Mouse (Mus musculus) embryonic fibroblast, embryonic 13.5 days (primary cell): ENCODE data around the gene Dnah2. TPM values are rescaled to one million over a fixed set of nuclear protein-coding genes. Genes with fewer than 3 reads are reported as not detected.

Source experiments
- H3K27ac ChIP-seq: 2 replicates; pipeline ENCODE4 v1.5.1; 2012; ENCODE audit warnings: low read length, control low read depth, inconsistent platforms; ENCODE audit not compliant: insufficient read depth
- H3K4me1 ChIP-seq: 2 replicates; pipeline ENCODE4 v1.6.1; 2011; ENCODE audit warnings: low read length; ENCODE audit not compliant: control insufficient read depth, insufficient read depth
- H3K4me3 ChIP-seq: 2 replicates; pipeline ENCODE4 v1.5.1; 2011; ENCODE audit warnings: mild to moderate bottlenecking, control low read depth, low read length; ENCODE audit not compliant: insufficient read depth
- CTCF ChIP-seq: IDR thresholded peaks from 2 replicates; pipeline ENCODE4 v1.5.1; 2011; ENCODE audit warnings: mild to moderate bottlenecking, control low read depth, low read length, moderate library complexity, borderline replicate concordance; ENCODE audit not compliant: insufficient read depth
- POLR2A ChIP-seq: IDR thresholded peaks from 2 replicates; pipeline ENCODE4 v1.6.1; 2011; ENCODE audit warnings: low read depth, mild to moderate bottlenecking, control low read depth, low read length, moderate library complexity
- polyA plus RNA-seq: library from polyadenylated mRNA; stranded (reverse); fragments of >200 nt; gene quantifications from 2 replicates; pipeline ENCODE4 v1.2.4, GENCODE M21; 2011; ENCODE audit warnings: low read depth; ENCODE audit not compliant: missing spikeins, insufficient read length

Dnah2 gene
- polyA plus RNA-seq, 1 experiment = 0.21 TPM

DNA sequence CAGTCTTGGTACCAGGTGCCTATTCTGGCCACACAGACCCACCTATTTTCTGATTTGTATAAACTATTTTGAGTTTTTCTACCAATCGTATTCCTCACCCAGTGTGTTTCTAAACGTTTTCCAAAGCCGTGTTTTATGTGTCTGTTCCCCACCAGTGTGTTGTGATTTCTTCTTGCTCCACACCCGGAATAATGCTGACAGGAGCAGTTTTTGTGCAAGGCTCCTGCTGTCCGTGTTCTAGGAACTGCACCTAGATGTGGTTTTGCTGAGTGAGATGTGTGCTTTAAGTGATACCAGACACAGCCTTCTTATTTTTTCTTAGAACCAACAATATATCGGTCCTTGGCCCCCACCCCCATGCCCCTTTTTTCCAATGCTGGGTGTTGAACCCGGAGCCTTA is 35.1 kb upstream of the Dnah2 start:
- TF ChIP-seq POLR2A (no peak), CTCF (no peak)
- H3K27ac ChIP-seq = no peak overlapping the region
- H3K4me3 ChIP-seq = no peak overlapping the region
- peaks cover 10% of the 10 kb centered on the region for H3K4me1 ChIP-seq

DNA sequence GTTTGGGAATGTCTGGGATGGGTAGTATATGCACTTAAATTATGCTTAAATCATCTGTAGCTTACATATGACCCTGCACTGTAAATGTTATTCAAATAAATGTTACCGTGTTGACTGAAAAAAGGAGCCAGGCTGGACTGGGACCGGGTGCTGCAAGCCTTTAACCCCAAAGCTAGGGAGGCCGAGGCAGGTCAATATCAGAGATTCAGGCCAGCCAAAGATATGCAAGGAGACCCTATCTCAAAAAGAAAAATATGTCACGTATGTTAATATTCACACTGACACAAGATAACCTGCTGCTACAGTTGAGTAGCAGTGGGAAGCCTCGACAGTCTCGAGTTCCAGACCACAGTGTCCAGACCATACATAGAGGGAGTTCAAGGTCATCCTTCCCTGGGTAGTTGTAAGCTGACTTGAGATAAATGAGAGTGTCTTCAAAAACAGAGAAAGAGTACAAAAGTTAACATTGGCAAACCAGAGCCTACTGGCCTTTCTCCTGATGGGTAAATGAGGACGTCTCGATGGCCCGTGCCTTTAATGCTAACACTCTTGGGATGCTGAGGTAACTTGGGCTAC is 33.4 kb upstream of the Dnah2 start:
- H3K27ac ChIP-seq = no peak overlapping the region
- peak overlapping the region; percentile 42 for H3K4me3 ChIP-seq
- no peak for TF ChIP-seq CTCF
- no peak for TF ChIP-seq POLR2A
- peaks cover 15% of the 10 kb centered on the region for H3K4me1 ChIP-seq

GRCm38 (mm10) chr11:69581814-69582213 is 32.9 kb upstream of the Dnah2 start:
- peaks cover 18% of the 10 kb centered on the region for H3K4me1 ChIP-seq
- TF ChIP-seq POLR2A (no peak), CTCF (no peak)
- H3K4me3 ChIP-seq = peak overlapping the region; percentile 90
- peak overlapping the region; percentile 75 for H3K27ac ChIP-seq

- Histone ChIP-seq H3K27ac (peak overlapping the region; percentile 93), H3K4me3 (peak overlapping the region; percentile 90), H3K4me1 (peaks cover 18% of the 10 kb centered on the region)
- TF ChIP-seq POLR2A (peak; percentile 60), CTCF (no peak)
These were observed 32.3 kb upstream of the Dnah2 start for GRCm38 (mm10) chr11:69581147-69581688.

DNA sequence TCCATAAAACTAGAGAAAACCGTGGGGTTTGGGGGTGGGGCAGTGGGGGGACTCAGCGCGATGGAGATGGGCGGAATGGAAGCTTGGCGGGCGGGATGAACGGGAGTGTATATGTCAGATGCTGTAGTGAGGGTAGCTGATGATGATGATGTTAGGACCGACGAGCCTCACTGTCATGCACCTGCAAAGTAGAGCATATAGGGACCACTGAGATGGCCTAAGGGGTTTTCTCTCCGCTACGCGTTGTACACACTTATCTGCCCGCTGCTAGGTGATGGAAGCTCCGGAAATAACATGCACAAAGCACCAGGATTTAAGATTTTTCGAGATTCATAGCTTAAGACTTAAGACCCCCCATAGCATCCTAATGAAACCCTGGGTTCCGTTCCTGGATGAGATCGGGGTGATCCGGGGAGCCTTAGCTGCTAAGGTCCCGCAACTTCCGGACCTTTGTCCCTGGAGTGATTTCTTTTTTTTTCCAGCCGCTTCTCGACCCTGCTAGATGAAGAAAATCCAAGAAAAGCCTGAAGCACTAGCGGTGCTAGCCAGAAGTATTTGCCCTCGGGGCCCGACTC is 31.7 kb upstream of the Dnah2 start:
- Histone ChIP-seq H3K27ac (peak overlapping the region; percentile 93), H3K4me3 (peak overlapping the region; percentile 90), H3K4me1 (peaks cover 18% of the 10 kb centered on the region)
- TF ChIP-seq CTCF (no peak), POLR2A (peak; percentile 23)

DNA sequence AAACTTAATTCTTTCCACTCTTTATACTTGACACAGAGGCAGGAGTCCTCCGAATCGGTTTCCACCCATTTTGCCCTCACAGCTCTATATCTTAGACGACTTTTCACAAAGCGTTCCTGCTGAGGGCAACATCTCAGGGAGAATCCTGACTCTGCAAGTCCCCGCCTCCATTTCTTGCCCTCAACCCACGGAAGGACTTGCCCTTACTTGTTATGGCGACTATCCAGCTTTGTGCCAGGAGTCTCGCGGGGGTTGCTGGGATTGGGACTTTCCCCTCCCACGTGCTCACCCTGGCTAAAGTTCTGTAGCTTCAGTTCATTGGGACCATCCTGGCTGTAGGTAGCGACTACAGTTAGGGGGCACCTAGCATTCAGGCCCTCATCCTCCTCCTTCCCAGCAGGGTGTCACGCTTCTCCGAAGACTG is 31.2 kb upstream of the Dnah2 start, which contains the start of the genes Wrap53 and Trp53:
Gene Wrap53 (minus strand): TSS at position 165 of the 424 bp plus-strand sequence.
Gene Trp53 (plus strand): TSS at position 269 of the 424 bp plus-strand sequence.
- TF ChIP-seq CTCF (no peak), POLR2A (peak; percentile 92)
- peaks cover 18% of the 10 kb centered on the region for H3K4me1 ChIP-seq
- H3K27ac ChIP-seq = peak within 1 kb of the TSS; percentile 93
- H3K4me3 ChIP-seq = peak within 1 kb of the TSS; percentile 90

DNA sequence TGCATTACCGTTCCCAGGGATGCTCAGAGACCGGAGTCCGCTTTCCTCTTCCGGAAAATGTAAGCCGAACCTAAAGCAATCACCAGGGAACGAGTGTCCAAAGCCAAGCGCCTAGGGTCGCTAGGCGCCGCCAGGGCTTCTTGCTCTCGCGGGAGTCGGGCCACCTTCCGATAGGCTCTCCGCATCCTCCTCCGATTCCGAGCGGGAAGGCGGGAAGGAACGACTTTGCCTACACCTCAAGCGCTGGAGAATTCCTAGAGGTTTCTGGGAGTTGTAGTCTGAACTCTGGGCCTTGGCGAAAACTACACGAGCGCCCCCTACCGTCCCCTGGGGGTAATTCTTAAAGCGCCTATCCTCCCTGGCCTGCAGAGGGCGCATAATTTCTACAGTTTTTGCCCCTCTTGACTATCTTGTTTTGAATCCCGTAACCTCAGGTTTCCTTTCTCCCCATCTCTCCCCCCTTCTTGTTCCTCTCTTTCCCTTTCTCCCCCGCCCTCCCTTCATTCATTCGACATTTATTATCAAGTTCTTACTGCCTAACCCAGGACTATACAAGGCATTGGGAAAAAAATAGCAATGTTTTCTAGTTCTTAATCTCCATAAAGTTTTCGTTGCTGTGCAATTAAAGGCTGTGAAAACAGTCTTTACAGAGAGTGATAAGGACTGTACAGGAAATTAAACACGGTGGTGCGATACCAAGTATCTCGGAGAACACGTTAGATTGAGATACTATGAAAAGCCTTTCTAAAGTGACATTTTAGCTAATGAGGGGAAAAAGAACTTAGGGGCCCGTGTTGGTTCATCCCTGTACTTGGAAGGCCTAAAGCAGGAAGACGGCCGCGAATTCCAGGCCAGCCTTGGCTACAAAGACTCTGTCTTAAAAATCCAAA is 30.5 kb upstream of the Dnah2 start:
- Histone ChIP-seq H3K27ac (peak overlapping the region; percentile 88), H3K4me3 (peak overlapping the region; percentile 81), H3K4me1 (peaks cover 18% of the 10 kb centered on the region)
- TF ChIP-seq POLR2A (peak; percentile 73), CTCF (peak; percentile 68)

GRCm38 (mm10) chr11:69578301-69578700 is 29.4 kb upstream of the Dnah2 start:
- no peak overlapping the region for H3K27ac ChIP-seq

DNA sequence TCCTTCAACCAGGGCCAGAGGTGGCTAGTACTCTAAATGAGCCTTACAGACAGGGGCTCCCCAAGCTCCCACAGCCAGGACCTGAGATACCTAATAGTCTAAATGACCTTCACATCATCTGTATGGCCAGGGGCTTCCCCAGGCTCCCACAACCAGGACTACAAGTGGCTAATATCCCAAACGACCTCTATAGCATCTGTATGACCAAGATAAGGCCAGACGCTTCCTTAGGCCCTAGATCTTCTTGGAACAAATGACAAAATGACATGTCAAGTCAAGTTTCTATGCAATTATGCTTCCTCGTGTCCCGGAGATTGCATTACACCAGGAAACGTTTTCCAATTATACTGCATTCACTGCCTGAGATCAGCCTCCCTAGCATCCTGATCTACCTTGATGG is 27.4 kb upstream of the Dnah2 start:
- H3K4me1 ChIP-seq = peaks cover 8% of the 10 kb centered on the region; the same call in 1 of the 2 replicates
- H3K4me3 ChIP-seq = no peak overlapping the region
- no peak for TF ChIP-seq POLR2A
- TF ChIP-seq CTCF = no peak
- H3K27ac ChIP-seq = no peak overlapping the region

More at GRCm38 (mm10) chr11:69578301-69578700, 29.4 kb upstream of the Dnah2 start:
- Histone ChIP-seq H3K4me1 (peaks cover 18% of the 10 kb centered on the region), H3K4me3 (peak overlapping the region; percentile 81)
- TF ChIP-seq POLR2A = no peak
- TF ChIP-seq CTCF = no peak
